Mouse (Mus musculus) bone marrow macrophage, adult 2 months (primary cell): ENCODE data around the gene Angptl7. TPM values are rescaled to one million over a fixed set of nuclear protein-coding genes. Genes with fewer than 3 reads are reported as not detected.

ENCODE experiments used
- H3K27ac ChIP-seq: 2 replicates; pipeline ENCODE4 v1.5.1; 2012; ENCODE audit warnings: low read depth, low read length; ENCODE audit not compliant: insufficient read depth
- H3K4me1 ChIP-seq: 2 replicates; pipeline ENCODE4 v1.6.1; 2012; ENCODE audit warnings: low read length; ENCODE audit not compliant: control insufficient read depth, insufficient read depth
- H3K4me3 ChIP-seq: 2 replicates; pipeline ENCODE4 v1.5.1; 2012; ENCODE audit warnings: mild to moderate bottlenecking, low read length, moderate library complexity; ENCODE audit not compliant: insufficient read depth
- CTCF ChIP-seq: IDR thresholded peaks from 2 replicates; pipeline ENCODE4 v1.5.1; 2012; ENCODE audit warnings: low read depth, mild to moderate bottlenecking, low read length, moderate library complexity
- POLR2A ChIP-seq: IDR thresholded peaks from 2 replicates; pipeline ENCODE4 v1.6.1; 2012; ENCODE audit warnings: mild to moderate bottlenecking, low read depth, low read length, borderline replicate concordance
- polyA plus RNA-seq: library from polyadenylated mRNA; stranded (reverse); fragments of >200 nt; gene quantifications from 2 replicates; pipeline ENCODE4 v1.2.4, GENCODE M21; 2012; ENCODE audit not compliant: missing spikeins, insufficient read depth, insufficient read length

The Angptl7 gene
- polyA plus RNA-seq, result 0.68 TPM in 1 of 2 replicates, not detected in the other

GRCm38 (mm10) chr4:148500410-148500867 lies at the start of gene Angptl7:
Gene Angptl7, minus strand, starts transcription at chr4:148500460.
- TF ChIP-seq POLR2A (no peak), CTCF (no peak)
- H3K4me1 ChIP-seq, result peaks cover 12% of the 10 kb centered on the region
- peak within 1 kb of the TSS; percentile 18 for H3K27ac ChIP-seq
- H3K4me3 ChIP-seq, result no peak within 1 kb of the TSS

GRCm38 (mm10) chr4:148549106-148549505 lies 48.8 kb upstream of the Angptl7 start:
- Histone ChIP-seq H3K27ac (no peak overlapping the region), H3K4me1 (no peaks in the 10 kb centered on the region), H3K4me3 (no peak overlapping the region)
- no peak for TF ChIP-seq POLR2A
- no peak for TF ChIP-seq CTCF

DNA sequence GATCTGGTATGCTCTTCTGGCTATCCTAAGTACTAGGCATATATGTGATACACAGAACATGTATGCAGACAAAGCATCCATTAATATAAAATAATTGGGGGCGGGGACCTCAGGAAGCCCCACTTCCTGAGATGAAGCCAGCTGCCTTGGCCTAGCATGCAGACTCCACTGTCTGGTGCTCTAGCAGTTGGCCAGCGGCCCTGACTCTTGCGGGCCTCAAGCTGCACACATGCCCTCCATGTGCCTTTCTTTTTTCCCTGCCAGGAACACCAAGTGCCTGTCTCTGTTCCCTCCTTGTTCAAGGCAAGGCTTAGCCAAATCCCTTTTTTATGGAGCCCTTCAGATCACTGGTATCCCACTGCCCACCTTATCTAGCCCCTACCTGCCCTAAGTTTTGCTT lies 35.6 kb upstream of the Angptl7 start:
- Histone ChIP-seq H3K4me1 (no peaks in the 10 kb centered on the region), H3K4me3 (no peak overlapping the region), H3K27ac (no peak overlapping the region)
- TF ChIP-seq POLR2A (no peak), CTCF (no peak)

DNA sequence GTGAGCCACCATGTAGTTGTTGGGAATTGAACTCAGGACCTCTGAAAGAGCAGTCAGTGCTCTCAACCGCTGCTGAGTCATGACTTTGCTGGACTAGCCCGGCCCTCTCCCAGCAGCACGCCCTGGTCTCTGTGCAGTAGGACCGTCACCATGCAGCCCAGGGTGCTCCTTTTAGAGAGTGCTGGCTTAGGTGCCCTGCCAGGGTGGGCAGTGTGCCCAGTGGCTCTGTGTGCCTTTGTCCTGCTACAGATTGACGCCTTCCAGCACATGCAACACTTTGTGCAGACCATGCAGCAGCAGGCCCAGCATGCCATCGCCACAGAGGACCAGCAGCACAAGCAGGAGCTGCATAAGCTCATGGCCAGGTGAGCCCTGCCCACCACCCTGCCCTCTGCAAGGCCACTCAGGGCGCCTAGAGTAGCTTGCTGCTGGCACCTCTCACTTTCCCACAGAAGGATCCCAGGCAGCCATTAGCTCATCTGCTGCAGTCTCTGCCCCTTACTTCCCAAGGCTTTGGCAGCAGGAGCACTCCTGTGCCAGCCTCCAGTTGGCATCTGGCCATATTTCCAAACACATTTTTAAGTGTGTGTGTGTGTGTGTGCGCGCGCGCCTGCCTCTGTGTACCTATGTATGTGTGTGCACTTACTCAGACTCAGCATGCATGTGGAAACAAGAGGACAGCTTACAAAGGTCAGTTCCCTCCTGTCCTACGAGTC lies 33.5 kb upstream of the Angptl7 start:
- H3K4me3 ChIP-seq, result no peak overlapping the region
- TF ChIP-seq CTCF (no peak), POLR2A (no peak)
- H3K27ac ChIP-seq, result no peak overlapping the region
- H3K4me1 ChIP-seq, result no peaks in the 10 kb centered on the region

GRCm38 (mm10) chr4:148532516-148532915 lies 32.3 kb upstream of the Angptl7 start:
- no peak overlapping the region for H3K4me3 ChIP-seq
- TF ChIP-seq POLR2A, result no peak
- TF ChIP-seq CTCF, result no peak
- H3K27ac ChIP-seq, result no peak overlapping the region
- no peaks in the 10 kb centered on the region for H3K4me1 ChIP-seq

GRCm38 (mm10) chr4:148531341-148531740 lies 31.1 kb upstream of the Angptl7 start:
- Histone ChIP-seq H3K4me3 (no peak overlapping the region), H3K27ac (no peak overlapping the region), H3K4me1 (no peaks in the 10 kb centered on the region)
- TF ChIP-seq POLR2A (no peak), CTCF (no peak)

DNA sequence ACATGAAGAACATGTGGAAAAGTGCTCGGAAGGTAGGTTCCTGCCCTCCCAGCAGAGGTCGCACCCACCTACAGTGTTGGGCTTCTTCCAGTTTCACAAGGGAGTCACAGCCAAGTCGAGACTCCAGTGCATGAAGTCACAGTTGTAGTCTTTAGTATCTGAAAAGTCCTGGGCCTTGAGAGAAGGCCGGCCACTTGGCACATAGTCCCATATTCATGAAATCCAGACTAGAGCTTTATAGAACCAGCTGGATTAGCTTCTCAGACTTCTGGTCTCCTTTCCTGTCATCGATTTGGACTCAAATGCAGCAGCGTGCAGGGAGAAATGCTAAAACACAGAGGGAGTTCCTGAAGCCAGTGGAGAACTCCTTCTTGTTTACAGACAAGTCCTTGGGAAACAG lies 30.5 kb upstream of the Angptl7 start:
- TF ChIP-seq POLR2A (no peak), CTCF (no peak)
- Histone ChIP-seq H3K4me3 (no peak overlapping the region), H3K4me1 (no peaks in the 10 kb centered on the region), H3K27ac (no peak overlapping the region)

DNA sequence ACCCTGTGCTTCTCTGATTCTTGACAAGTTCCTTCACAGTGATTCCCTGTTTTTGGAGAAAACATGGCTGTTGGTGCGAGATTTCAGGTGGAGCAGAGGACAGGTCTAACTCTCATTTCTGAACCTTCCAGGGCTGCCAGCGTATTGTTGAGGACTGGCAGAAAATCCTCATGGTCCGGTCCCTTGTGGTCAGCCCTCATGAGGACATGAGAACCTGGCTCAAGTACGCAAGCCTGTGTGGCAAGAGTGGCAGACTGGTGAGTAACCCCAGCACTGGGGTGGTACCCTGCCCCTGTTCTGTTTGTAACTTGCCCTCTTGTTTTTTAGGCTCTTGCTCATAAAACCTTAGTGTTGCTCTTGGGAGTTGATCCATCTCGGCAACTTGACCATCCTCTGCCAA lies 30.1 kb upstream of the Angptl7 start:
- H3K27ac ChIP-seq, result no peak overlapping the region
- no peak for TF ChIP-seq POLR2A
- no peak for TF ChIP-seq CTCF

GRCm38 (mm10) chr4:148527158-148527910 lies 27.1 kb upstream of the Angptl7 start:
- Histone ChIP-seq H3K27ac (no peak overlapping the region), H3K4me1 (peaks cover 6% of the 10 kb centered on the region), H3K4me3 (no peak overlapping the region)
- no peak for TF ChIP-seq CTCF
- TF ChIP-seq POLR2A, result no peak

More for the DNA sequence above, 30.1 kb upstream of the Angptl7 start:
- Histone ChIP-seq H3K4me1 (no peaks in the 10 kb centered on the region), H3K4me3 (no peak overlapping the region)

GRCm38 (mm10) chr4:148523538-148523937 lies 23.3 kb upstream of the Angptl7 start:
- no peak overlapping the region for H3K4me3 ChIP-seq
- peaks cover 15% of the 10 kb centered on the region for H3K4me1 ChIP-seq
- no peak overlapping the region for H3K27ac ChIP-seq
- TF ChIP-seq CTCF (no peak), POLR2A (no peak)
